Mouse (Mus musculus) olfactory bulb, adult 2 months (tissue): ENCODE data around the gene Sfmbt2. TPM values are rescaled to one million over a fixed set of nuclear protein-coding genes. Genes with fewer than 3 reads are reported as not detected.

Source experiments
- H3K27ac ChIP-seq: fragments of 200-500 bp; 2 replicates; pipeline ENCODE4 v1.5.1; 2012; ENCODE audit warnings: low read depth, low read length; ENCODE audit not compliant: insufficient read depth
- H3K4me1 ChIP-seq: fragments of 200-500 bp; 2 replicates; pipeline ENCODE4 v1.6.1; 2012; ENCODE audit warnings: low read length; ENCODE audit not compliant: control insufficient read depth, insufficient read depth
- H3K4me3 ChIP-seq: fragments of 200-500 bp; 2 replicates; pipeline ENCODE4 v1.5.1; 2012; ENCODE audit warnings: mild to moderate bottlenecking, low read depth, low read length, moderate library complexity; ENCODE audit not compliant: insufficient read depth
- CTCF ChIP-seq: fragments of 200-500 bp; IDR thresholded peaks from 2 replicates; pipeline ENCODE4 v1.5.1; 2012; ENCODE audit warnings: low read depth, mild to moderate bottlenecking, low read length, moderate library complexity; ENCODE audit not compliant: insufficient read depth
- POLR2A ChIP-seq: fragments of 200-500 bp; IDR thresholded peaks from 2 replicates; pipeline ENCODE4 v1.6.1; 2012; ENCODE audit warnings: mild to moderate bottlenecking, low read depth, low read length, moderate library complexity; ENCODE audit not compliant: insufficient read depth
- WGBS: fragments of 180-500 bp; shearing (Covaris S2); methylation state at CpG from one replicate; pipeline ENCODE4 v1.1.7; 2018; 5-methylcytosine and 5-hydroxymethylcytosine counted together
- polyA plus RNA-seq: library from polyadenylated mRNA; stranded (reverse); fragments of >200 nt; gene quantifications from 2 replicates; pipeline ENCODE4 v1.2.4, GENCODE M21; 2012; ENCODE audit warnings: low replicate concordance; ENCODE audit not compliant: missing spikeins, insufficient read depth, insufficient read length

Gene Sfmbt2
- polyA plus RNA-seq, 1 experiment = not detected

DNA sequence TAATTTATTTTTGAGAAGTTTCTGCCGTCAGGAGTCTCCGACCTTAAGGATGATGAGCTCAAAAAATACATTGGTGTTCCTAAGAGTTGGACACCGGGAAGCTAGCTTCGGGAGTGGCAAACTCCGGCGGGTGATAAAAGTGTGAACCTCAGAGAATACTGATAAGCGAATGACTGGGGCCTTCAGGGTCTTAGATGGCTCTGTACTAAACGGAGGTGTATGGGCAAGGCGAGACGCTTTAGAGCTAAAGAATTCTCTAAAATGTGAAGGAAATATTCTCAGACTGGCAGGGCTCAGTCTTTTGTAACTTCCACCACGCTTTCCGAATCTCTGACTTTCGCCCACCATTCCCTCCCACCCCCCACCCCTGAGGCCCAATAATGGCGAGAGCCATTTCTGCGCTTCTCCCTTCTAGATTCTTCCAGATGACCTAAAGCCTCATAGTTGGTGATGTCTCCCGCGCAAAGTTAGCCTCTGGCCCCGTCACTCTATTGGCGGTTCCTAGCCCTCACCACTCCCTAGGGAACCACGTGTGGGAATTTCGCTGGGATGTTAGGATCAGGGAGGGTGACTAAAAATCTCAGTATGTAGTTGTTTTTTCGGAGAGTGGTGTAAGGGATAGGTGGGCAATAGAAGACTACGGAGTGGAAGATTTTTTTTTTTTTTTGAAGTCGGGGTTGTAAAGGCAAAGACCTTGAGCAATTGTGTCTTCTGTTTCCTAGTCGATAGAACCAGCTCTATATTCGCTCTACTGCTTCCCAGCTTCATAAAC is 563 bp downstream of the Sfmbt2 start:
- Histone ChIP-seq H3K4me1 (peaks cover 16% of the 10 kb centered on the region), H3K27ac (no peak overlapping the region), H3K4me3 (no peak overlapping the region)
- 3% methylated on average over 26 of the region's 26 CpGs for WGBS
- TF ChIP-seq POLR2A (no peak), CTCF (no peak)

DNA sequence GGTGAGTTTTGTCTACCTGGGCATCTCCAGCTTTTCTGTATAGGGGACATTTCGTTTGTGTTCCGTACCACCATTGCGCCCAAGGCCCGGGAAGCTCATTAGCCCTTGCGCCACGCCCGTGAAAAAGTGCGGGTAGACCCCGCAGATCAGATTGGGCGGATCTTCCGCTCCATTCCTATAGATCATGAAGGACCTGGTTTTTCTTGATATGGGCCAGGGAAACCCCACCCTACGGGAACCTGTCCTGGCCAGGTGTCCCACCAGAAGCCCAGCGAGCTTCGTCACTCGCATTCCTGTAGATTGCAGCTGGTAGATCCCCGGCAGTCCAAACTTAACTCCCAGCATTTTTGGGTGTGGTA is 1.1 kb downstream of the Sfmbt2 start:
- Histone ChIP-seq H3K27ac (no peak overlapping the region), H3K4me1 (peaks cover 16% of the 10 kb centered on the region), H3K4me3 (no peak overlapping the region)
- 6% methylated on average over 16 of the region's 16 CpGs for WGBS
- TF ChIP-seq POLR2A (no peak), CTCF (no peak)

DNA sequence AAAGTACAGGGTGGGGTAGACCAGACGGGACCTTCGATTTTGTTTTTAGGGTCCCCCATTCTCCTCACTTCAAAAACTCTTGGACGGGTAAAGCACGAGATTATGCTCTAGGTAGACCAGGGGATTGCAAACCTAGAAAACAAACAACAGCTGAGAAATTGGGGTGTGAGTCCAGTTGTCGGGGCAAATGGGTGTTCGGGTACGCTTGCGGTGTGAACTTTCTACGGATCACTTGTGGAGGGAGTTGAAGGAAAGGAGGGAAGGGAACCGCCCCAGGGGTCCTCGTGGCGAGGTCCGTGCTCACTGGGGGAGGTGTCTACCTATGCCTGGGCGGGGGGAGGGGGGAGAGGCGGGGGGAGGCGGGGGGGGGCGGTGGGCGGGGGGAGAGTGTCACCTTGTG is 1.6 kb downstream of the Sfmbt2 start:
- peaks cover 16% of the 10 kb centered on the region for H3K4me1 ChIP-seq
- H3K27ac ChIP-seq = no peak overlapping the region
- TF ChIP-seq CTCF (no peak), POLR2A (no peak)
- peak overlapping the region; percentile 86; the same call in 1 of the 2 replicates for H3K4me3 ChIP-seq
- WGBS = 6% methylated on average over 15 of the region's 18 CpGs

DNA sequence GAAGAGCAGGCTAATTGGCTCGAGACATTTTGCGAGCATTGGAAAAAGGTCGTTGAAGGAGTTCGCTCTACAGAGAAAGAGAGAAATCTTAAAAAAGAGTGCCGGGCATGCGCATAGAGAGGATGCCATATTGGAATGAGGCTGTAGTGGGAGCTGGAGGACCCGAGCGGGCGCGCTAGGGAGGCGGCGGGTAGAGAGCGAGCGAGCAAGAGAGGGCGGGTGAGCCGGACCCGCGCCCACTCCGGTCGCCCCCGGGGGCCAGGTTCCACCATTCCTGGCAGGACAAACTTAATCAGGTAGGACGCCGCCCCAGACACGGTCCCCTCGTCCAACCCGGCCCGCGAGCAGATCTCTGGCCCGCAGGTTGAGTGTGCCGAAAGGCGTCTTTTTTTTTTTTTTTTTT is 2.0 kb downstream of the Sfmbt2 start:
- Histone ChIP-seq H3K4me1 (peaks cover 16% of the 10 kb centered on the region), H3K27ac (no peak overlapping the region), H3K4me3 (peak overlapping the region; percentile 86)
- WGBS = under 1% methylated on average over 31 of the region's 31 CpGs
- TF ChIP-seq CTCF (peak; percentile 30; the same call in 1 of the 2 replicates), POLR2A (no peak)

DNA sequence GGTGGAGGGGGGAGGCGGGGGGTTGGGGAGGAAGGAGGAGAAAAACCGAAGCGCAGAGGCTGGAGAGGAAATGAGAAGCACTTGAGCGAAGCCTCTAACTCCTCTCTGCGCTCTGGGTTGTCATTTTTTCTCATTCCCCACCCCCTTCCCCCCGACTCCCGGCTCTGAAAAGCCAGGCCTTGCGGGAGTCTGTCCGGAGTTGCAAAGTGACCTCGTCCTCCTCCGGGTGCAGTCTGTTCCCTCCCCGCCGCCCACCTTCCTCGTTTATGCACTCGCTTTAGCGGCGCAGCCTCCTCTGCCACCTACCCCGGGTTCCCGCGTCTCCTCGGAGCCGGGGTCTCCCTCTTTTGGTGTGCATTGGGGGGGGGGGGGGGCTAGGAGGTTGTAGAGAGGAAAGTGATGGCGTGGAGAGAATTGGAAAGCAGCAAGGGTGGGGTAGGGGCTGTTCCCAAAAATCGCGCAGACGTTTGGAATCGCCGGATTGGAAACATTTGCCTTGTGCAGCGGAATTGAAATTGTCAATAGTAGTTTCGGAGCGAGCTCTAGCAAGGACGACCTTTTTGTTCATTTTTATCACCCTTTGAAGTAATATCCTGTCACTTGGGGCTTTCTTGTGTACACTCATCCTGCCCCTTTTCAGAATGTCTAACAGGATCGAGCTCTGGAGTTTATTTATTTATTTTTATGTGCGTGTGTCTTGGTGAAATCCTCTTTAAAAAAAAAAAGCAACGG is 2.6 kb downstream of the Sfmbt2 start:
- 0% methylated on average over 35 of the region's 35 CpGs for WGBS
- Histone ChIP-seq H3K27ac (no peak overlapping the region), H3K4me3 (peak overlapping the region; percentile 86), H3K4me1 (peaks cover 16% of the 10 kb centered on the region)
- no peak for TF ChIP-seq POLR2A
- no peak for TF ChIP-seq CTCF

DNA sequence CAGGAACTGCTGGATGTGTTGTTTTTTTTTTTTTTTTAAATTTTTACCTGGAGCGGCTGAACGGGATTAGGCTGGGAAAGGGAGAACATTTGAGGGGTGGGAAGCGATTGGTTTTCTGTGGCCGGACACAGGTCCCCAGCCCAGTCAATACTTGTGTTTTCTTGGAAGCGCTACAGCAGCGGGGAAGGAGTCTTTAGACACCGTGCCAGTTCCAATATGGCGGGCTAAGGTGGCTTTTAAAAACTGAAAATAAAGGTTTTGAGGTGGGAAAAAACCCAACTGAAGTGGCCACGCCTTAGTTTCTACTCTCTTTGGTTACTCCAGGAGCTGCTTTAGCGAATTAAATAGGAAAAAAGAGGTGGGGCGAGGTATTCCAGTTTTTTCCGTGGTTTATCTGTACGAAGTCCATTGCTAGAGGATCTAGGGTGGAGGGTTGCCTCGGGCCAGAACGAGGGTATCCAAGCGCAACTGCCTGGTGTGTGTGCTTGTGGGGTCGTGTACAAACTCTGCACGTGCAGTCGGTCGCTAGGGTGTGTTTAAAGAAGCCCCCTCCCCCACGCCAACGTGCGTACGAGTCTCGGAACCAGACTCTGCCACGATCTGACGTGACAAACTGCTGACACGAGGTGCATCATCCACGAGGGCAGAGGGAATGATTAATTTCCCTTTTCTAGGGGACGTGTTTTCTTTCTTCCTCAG is 3.3 kb downstream of the Sfmbt2 start:
- Histone ChIP-seq H3K4me1 (peaks cover 16% of the 10 kb centered on the region), H3K27ac (no peak overlapping the region), H3K4me3 (peak overlapping the region; percentile 60)
- WGBS = under 1% methylated on average over 30 of the region's 30 CpGs
- no peak for TF ChIP-seq POLR2A
- no peak for TF ChIP-seq CTCF

DNA sequence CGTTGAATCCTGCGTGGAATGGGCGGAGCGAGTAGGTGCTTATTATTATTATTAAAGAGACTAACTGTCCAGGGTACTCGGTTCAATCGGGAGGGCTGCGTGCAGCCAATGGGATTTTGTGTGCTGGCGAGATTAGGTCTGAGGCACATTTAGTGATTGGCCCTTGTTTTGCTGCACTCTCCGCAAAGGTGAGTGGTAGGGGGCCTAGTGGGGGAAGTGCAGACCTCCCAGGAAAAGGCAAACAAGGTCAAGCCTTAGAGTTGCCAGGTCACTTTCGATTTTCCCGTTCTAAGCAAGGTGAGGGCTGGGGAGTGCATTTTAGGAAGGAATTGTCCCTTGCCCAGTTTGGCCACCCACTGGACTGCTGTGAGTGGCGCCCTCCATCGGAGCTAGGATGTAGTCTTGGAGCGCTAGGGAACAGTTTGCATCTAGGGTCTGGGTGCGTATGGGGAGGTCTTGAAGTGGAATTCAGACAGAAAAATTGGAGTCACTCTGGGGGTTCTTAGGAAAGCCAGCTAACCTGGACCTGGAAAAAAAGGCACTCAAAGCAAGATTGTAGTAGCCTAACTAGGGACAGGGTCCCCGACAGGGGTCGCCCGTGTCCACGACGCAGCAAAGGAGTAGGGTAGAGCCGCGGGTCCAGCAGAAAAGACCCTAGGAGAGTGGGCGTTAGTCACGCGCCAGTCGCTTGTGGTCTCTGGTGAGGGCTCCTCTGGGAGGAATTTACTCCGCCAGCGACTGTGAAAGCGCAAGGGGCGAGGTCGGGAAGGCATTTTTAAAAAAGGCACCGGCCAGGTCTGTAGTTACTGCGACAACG is 4.1 kb downstream of the Sfmbt2 start:
- TF ChIP-seq POLR2A (no peak), CTCF (no peak)
- Histone ChIP-seq H3K4me3 (peak overlapping the region; percentile 60), H3K27ac (no peak overlapping the region), H3K4me1 (peaks cover 16% of the 10 kb centered on the region)
- whole genome bisulfite sequencing = under 1% methylated on average over 34 of the region's 34 CpGs

DNA sequence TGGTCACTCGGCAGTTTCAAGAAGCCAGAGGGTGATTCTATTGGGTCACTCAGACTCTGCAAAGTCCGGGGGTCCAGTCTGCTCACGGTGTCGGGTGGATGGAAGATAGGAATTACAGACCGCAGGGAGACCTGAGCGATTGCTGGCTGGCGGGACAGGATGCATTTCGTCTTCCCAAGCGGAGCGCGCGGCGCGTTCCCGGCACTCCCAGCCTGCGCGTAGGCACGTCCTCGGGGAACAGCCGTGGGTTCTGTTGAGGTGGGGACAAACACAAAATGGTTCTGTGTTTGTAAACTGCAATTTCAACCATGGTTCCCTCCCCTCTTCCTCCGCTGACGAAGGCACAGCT is 4.7 kb downstream of the Sfmbt2 start:
- WGBS = under 1% methylated on average over 22 of the region's 22 CpGs
- Histone ChIP-seq H3K27ac (no peak overlapping the region), H3K4me3 (peak overlapping the region; percentile 60), H3K4me1 (peaks cover 16% of the 10 kb centered on the region)
- peak; percentile 7; the same call in 1 of the 2 replicates for TF ChIP-seq CTCF
- no peak for TF ChIP-seq POLR2A

DNA sequence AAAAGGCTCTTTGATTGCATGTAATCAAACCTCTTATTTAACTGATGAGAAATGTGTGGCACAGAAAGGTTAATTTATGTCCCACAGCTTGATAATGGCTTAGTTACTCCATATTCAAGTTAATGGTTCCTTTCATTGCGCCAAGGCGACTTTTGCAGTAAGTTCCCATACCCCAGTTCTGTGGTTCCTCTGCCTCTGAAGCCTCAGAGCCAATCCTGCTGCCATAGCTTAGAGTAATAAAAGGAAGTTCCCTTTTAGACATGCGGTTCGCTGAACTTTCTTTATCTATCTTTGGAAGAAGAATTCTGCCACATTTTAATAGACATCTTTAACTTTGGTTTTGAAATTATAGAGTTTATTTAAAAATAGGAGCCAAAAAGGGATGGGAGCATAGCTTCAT is 19.7 kb downstream of the Sfmbt2 start:
- H3K27ac ChIP-seq = no peak overlapping the region
- TF ChIP-seq CTCF (no peak), POLR2A (no peak)
- no peak overlapping the region for H3K4me3 ChIP-seq
- H3K4me1 ChIP-seq = no peaks in the 10 kb centered on the region
- 85% methylated on average over 4 of the region's 4 CpGs for WGBS
